Mouse (Mus musculus): ENCODE measurements around the gene Adgrd1. TPM values are rescaled to one million over a fixed set of nuclear protein-coding genes. Genes with fewer than 3 reads are reported as not detected.

Gene Adgrd1
- total and polyA plus RNA-seq, 3 experiments = 0.04 to 0.07 TPM; not detected in 1

DNA sequence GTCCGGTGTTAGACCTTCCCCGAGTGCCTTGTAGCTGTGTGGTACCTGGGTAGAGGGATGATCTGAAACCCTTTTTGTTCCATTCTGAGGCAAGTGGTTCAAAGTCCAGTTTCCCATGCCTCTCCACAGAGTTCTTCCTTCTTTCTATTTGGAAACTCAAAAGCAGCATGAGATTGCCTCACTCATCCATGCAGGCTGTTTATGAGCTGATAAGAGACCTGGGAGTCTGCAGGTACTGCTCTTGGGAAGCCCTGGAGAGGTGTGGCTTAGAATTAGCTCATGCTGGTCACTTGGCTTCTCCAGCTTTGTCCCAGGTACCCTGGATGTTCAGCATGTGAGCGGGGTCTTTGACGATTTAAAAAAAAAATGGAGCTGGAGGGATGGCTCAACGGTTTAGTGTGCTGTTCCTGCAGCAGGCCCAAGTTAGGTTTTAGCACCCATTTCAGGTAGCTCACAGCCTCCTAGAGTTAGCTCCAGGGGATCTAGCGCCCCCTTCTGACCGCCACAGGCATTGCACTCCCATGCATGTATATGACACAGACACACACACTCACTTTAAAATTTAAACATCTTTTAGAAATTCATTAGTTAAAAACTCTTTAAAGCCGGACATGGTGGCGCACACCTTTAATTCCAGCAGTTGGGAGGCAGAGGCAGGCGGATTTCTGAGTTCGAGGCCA, 65.0 kb downstream of the Adgrd1 start:
- in situ Hi-C loops (cut with MboI; ENCODE audit: low pct_ligation_motif_present, low pct_unique_long_range_greater_than_20kb, low sequenced_read_pairs) (no loop called here), dilution Hi-C loops (cut with MboI; ENCODE audit: extremely low pct_ligation_motif_present, extremely low pct_unique_long_range_greater_than_20kb, low sequenced_read_pairs) (no loop called here)
- H3K9ac ChIP-seq (ENCODE audit: insufficient read depth, low read depth) = no peak overlapping the region
- peaks cover 22% of the 10 kb centered on the region for H3K9me3 ChIP-seq (replicated peaks; ENCODE audit: low read length)
- no peaks in the 10 kb centered on the region for H3K36me3 ChIP-seq (replicated peaks in 1 of 2; ENCODE audit: control insufficient read depth in 1 of 2, insufficient read depth in 1 of 2, low read length in 1 of 2)
- no peak overlapping the region for H3K4me2 ChIP-seq (ENCODE audit: insufficient read depth, low read depth, poor library complexity, severe bottlenecking)
- H3K27me3 ChIP-seq (replicated peaks) = peaks cover 3% of the 10 kb centered on the region
- H3K4me3 ChIP-seq (replicated peaks in 1 of 3; ENCODE audit: low read depth in 2 of 3, low read length in 2 of 3, poor library complexity in 1 of 3) = no peak overlapping the region
- no peak overlapping the region for H3K27ac ChIP-seq (ENCODE audit: insufficient read depth, low read depth)
- TF ChIP-seq CTCF (conservative IDR thresholded peaks at IDR 0.05 in 1 of 2, IDR thresholded peaks at IDR 0.05 in 1 of 2; ENCODE audit: low read depth in 2 of 2, low read length in 2 of 2) (0 out of 4 replicates have a peak, but pooled peaks of 1 of the 2 experiments have one; percentile 11), MAZ (IDR thresholded peaks at IDR 0.05; ENCODE audit: low read depth, low read length) (no peak), HCFC1 (IDR thresholded peaks at IDR 0.05; ENCODE audit: low read depth, low read length) (no peak), ETS1 (conservative IDR thresholded peaks at IDR 0.05; ENCODE audit: low read depth, low read length) (no peak)
- DNase-seq (ENCODE audit: extremely low read depth) = peak; percentile 2
- no peaks in the 10 kb centered on the region for H3K4me1 ChIP-seq (ENCODE audit: control insufficient read depth in 1 of 2, insufficient read depth in 2 of 2)
- no peaks in the 10 kb centered on the region for H3K79me2 ChIP-seq (replicated peaks; ENCODE audit: control insufficient read depth, extremely low read depth, insufficient read depth, poor library complexity, severe bottlenecking)

- H3K4me1 ChIP-seq (ENCODE audit: control insufficient read depth in 1 of 2, insufficient read depth in 2 of 2) = no peaks in the 10 kb centered on the region
- in situ Hi-C loops (cut with MboI; ENCODE audit: low pct_ligation_motif_present, low pct_unique_long_range_greater_than_20kb, low sequenced_read_pairs) (no loop called here), dilution Hi-C loops (cut with MboI; ENCODE audit: extremely low pct_ligation_motif_present, extremely low pct_unique_long_range_greater_than_20kb, low sequenced_read_pairs) (no loop called here)
- no peak overlapping the region for H3K4me2 ChIP-seq (ENCODE audit: insufficient read depth, low read depth, poor library complexity, severe bottlenecking)
- DNase-seq (ENCODE audit: extremely low read depth) = no peak
- H3K4me3 ChIP-seq (replicated peaks in 1 of 3; ENCODE audit: low read depth in 2 of 3, low read length in 2 of 3, poor library complexity in 1 of 3) = no peak overlapping the region
- no peaks in the 10 kb centered on the region for H3K27me3 ChIP-seq (replicated peaks)
- no peak overlapping the region for H3K9ac ChIP-seq (ENCODE audit: insufficient read depth, low read depth)
- H3K36me3 ChIP-seq (replicated peaks in 1 of 2; ENCODE audit: control insufficient read depth in 1 of 2, insufficient read depth in 1 of 2, low read length in 1 of 2) = no peaks in the 10 kb centered on the region
- no peaks in the 10 kb centered on the region for H3K79me2 ChIP-seq (replicated peaks; ENCODE audit: control insufficient read depth, extremely low read depth, insufficient read depth, poor library complexity, severe bottlenecking)
- TF ChIP-seq USF1 (IDR thresholded peaks at IDR 0.05; ENCODE audit: low read depth, low read length) (no peak), NRF1 (IDR thresholded peaks at IDR 0.05; ENCODE audit: low read depth, low read length) (no peak), KAT2A (IDR thresholded peaks at IDR 0.05; ENCODE audit: insufficient replicate concordance, low read length) (no peak), IRF4 (IDR thresholded peaks at IDR 0.05; ENCODE audit: low read depth, low read length) (no peak), ZKSCAN1 (IDR thresholded peaks at IDR 0.05; ENCODE audit: borderline replicate concordance, low read depth, low read length) (no peak), SIN3A (IDR thresholded peaks at IDR 0.05; ENCODE audit: low read length) (no peak), MXI1 (IDR thresholded peaks at IDR 0.05; ENCODE audit: low read depth, low read length) (no peak), MAZ (IDR thresholded peaks at IDR 0.05; ENCODE audit: low read depth, low read length) (no peak), POLR2A (IDR thresholded peaks at IDR 0.05; ENCODE audit: low read depth, low read length) (no peak), RAD21 (IDR thresholded peaks at IDR 0.05; ENCODE audit: low read depth, low read length) (no peak), CHD1 (IDR thresholded peaks at IDR 0.05; ENCODE audit: low read depth, low read length) (no peak), TBP (conservative IDR thresholded peaks at IDR 0.05; ENCODE audit: low read depth, low read length) (no peak), ETS1 (conservative IDR thresholded peaks at IDR 0.05; ENCODE audit: low read depth, low read length) (no peak), ELF1 (IDR thresholded peaks at IDR 0.05; ENCODE audit: low read depth, low read length) (no peak), BHLHE40 (IDR thresholded peaks at IDR 0.05; ENCODE audit: low read depth, low read length) (no peak), GABPA (IDR thresholded peaks at IDR 0.05; ENCODE audit: insufficient replicate concordance, low read depth, low read length) (no peak), TCF12 (IDR thresholded peaks at IDR 0.05; ENCODE audit: low read depth, low read length) (no peak), MAX (IDR thresholded peaks at IDR 0.05; ENCODE audit: low read length) (no peak), MAFK (IDR thresholded peaks at IDR 0.05; ENCODE audit: insufficient replicate concordance, low read length) (no peak), ZC3H11A (IDR thresholded peaks at IDR 0.05; ENCODE audit: low read depth, low read length) (no peak)
- H3K27ac ChIP-seq (ENCODE audit: insufficient read depth, low read depth) = no peak overlapping the region
- peaks cover 22% of the 10 kb centered on the region for H3K9me3 ChIP-seq (replicated peaks; ENCODE audit: low read length)
These were observed 66.9 kb downstream of the Adgrd1 start for GRCm38 (mm10) chr5:129163416-129163815.
